Mouse (Mus musculus) stomach, embryonic 14.5 days (tissue): ENCODE data around the gene Herc1. TPM values are rescaled to one million over a fixed set of nuclear protein-coding genes. Genes with fewer than 3 reads are reported as not detected.

Experiments used
- ATAC-seq: fragments of 200-750 bp; cut with Nextera tagmentation; 2 replicates; pipeline ENCODE4 v1.8.0; 2017; ENCODE audit warnings: low read depth, moderate TSS enrichment; ENCODE audit not compliant: insufficient number of reproducible peaks, insufficient read depth, low FRiP score
- H3K27ac ChIP-seq: fragments of 300-500 bp; sonication (generic); 2 replicates; pipeline ENCODE4 v1.5.1; 2014; ENCODE audit warnings: mild to moderate bottlenecking, low read length, moderate library complexity, mixed read lengths
- H3K27me3 ChIP-seq: fragments of 300-500 bp; sonication (generic); 2 replicates; pipeline ENCODE4 v1.6.1; 2014; ENCODE audit warnings: low read length, control low read depth, mixed read lengths; ENCODE audit not compliant: control insufficient read depth, insufficient read depth
- H3K36me3 ChIP-seq: fragments of 300-500 bp; sonication (generic); 2 replicates; pipeline ENCODE4 v1.6.1; 2014; ENCODE audit warnings: mild to moderate bottlenecking, control low read depth, low read length, moderate library complexity, mixed read lengths; ENCODE audit not compliant: control insufficient read depth, insufficient read depth
- H3K4me1 ChIP-seq: fragments of 300-500 bp; sonication (generic); 2 replicates; pipeline ENCODE4 v1.6.1; 2014; ENCODE audit warnings: low read length, control low read depth, mixed read lengths; ENCODE audit not compliant: control insufficient read depth, insufficient read depth
- H3K4me2 ChIP-seq: fragments of 300-500 bp; sonication (generic); replicated peaks from 2 replicates; pipeline ENCODE4 v1.6.1; 2014; ENCODE audit warnings: low read depth, low read length, control low read depth
- H3K4me3 ChIP-seq: fragments of 300-500 bp; sonication (generic); 2 replicates; pipeline ENCODE4 v1.5.1; 2014; ENCODE audit warnings: low read depth, low read length, control low read depth
- H3K9ac ChIP-seq: fragments of 300-500 bp; sonication (generic); replicated peaks from 2 replicates; pipeline ENCODE4 v1.6.1; 2014; ENCODE audit warnings: low read depth, mild to moderate bottlenecking, control low read depth, low read length, moderate library complexity, mixed read lengths
- H3K9me3 ChIP-seq: fragments of 300-500 bp; sonication (generic); 2 replicates; pipeline ENCODE4 v1.6.1; 2016; ENCODE audit warnings: low read depth, low read length, control low read depth; ENCODE audit not compliant: control insufficient read depth
- WGBS: fragments of 180-500 bp; shearing (Covaris S2); extraction: QIAGEN DNeasy Blood & Tissue Kit; methylation state at CpG from one replicate; pipeline ENCODE4 v1.1.7; 2014; 5-methylcytosine and 5-hydroxymethylcytosine counted together
- polyA plus RNA-seq: library from polyadenylated mRNA; unstranded; fragments of >200 nt; fragmentation: Nextera tagmentation; extraction: Ambion mirVana; gene quantifications from 2 replicates; pipeline ENCODE4 v1.2.1, GENCODE M21; 2014

The Herc1 gene
- polyA plus RNA-seq, 1 experiment from 2014 or later, result 30.7 TPM

DNA sequence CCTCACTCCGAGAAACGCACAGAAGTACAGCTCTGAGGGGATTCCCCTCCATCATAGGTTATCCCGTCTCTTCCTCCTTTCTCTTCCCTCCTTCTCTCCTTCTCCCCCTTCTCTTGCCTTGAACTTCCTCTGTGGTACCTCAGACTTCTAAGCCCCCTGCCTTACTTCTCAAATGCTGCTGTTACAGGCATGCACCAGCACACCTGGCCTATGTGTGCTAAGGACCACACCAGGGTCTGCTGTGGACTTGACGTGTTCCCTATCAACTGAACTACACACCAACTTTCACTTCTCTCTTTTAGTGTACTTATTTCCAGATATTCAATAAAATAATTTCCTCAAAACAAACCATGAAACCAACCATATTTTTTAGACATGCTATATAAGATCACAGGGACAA, 192.5 kb downstream of the Herc1 start:
- no peak overlapping the region for H3K9ac ChIP-seq
- H3K4me3 ChIP-seq, result no peak overlapping the region
- WGBS, result 82% methylated on average over 4 of the region's 4 CpGs
- no peak overlapping the region for H3K27ac ChIP-seq
- H3K4me2 ChIP-seq, result no peak overlapping the region
- no peaks in the 10 kb centered on the region for H3K4me1 ChIP-seq
- H3K36me3 ChIP-seq, result peaks cover 49% of the 10 kb centered on the region
- no peak for ATAC-seq
- no peaks in the 10 kb centered on the region for H3K27me3 ChIP-seq
- H3K9me3 ChIP-seq, result no peaks in the 10 kb centered on the region

Other genes starting within 250 kb of the Herc1 start
- gene Snx1, start 223.9 kb upstream of the Herc1 start, polyA plus RNA-seq, result 125 TPM in 2 replicates
- gene Ciao2a, start 223.8 kb upstream of the Herc1 start, polyA plus RNA-seq, result 150 and 158 TPM in 2 replicates
- gene Dapk2, start 192.2 kb upstream of the Herc1 start, polyA plus RNA-seq, result 6.4 and 7.1 TPM in 2 replicates
- 20.7 and 21.5 TPM in 2 replicates for gene Fbxl22, start 164.1 kb downstream of the Herc1 start, polyA plus RNA-seq
- 74.3 and 81.4 TPM in 2 replicates for gene Usp3, start 242.7 kb downstream of the Herc1 start, polyA plus RNA-seq